Mouse (Mus musculus) intestine, postnatal 0 days (tissue): ENCODE data around the gene Optc. TPM values are rescaled to one million over a fixed set of nuclear protein-coding genes. Genes with fewer than 3 reads are reported as not detected.

Source experiments
- ATAC-seq: fragments of 200-750 bp; cut with Nextera tagmentation; 2 replicates; pipeline ENCODE4 v1.8.0; 2017; ENCODE audit warnings: mild to moderate bottlenecking, moderate TSS enrichment, moderate library complexity
- H3K27ac ChIP-seq: fragments of 300-500 bp; sonication (generic); 2 replicates; pipeline ENCODE4 v1.5.1; 2014; ENCODE audit warnings: mild to moderate bottlenecking, low read depth, low read length, moderate library complexity
- H3K27me3 ChIP-seq: fragments of 300-500 bp; sonication (generic); replicated peaks from 2 replicates; pipeline ENCODE4 v1.6.1; 2014; ENCODE audit warnings: low read length, mixed read lengths; ENCODE audit not compliant: control insufficient read depth, insufficient read depth
- H3K36me3 ChIP-seq: fragments of 300-500 bp; sonication (generic); 2 replicates; pipeline ENCODE4 v1.6.1; 2014; ENCODE audit warnings: mild to moderate bottlenecking, moderate library complexity; ENCODE audit not compliant: control insufficient read depth, insufficient read depth
- H3K4me1 ChIP-seq: fragments of 300-500 bp; sonication (generic); replicated peaks from 2 replicates; pipeline ENCODE4 v1.6.1; 2014; ENCODE audit warnings: antibody characterized with exemption, low read length, mixed read lengths; ENCODE audit not compliant: control insufficient read depth, insufficient read depth
- H3K4me2 ChIP-seq: fragments of 300-500 bp; sonication (generic); replicated peaks from 2 replicates; pipeline ENCODE4 v1.6.1; 2014; ENCODE audit warnings: low read depth, mild to moderate bottlenecking, moderate library complexity
- H3K4me3 ChIP-seq: fragments of 300-500 bp; sonication (generic); 2 replicates; pipeline ENCODE4 v1.5.1; 2014; ENCODE audit warnings: low read depth, low read length
- H3K9ac ChIP-seq: fragments of 300-500 bp; sonication (generic); 2 replicates; pipeline ENCODE4 v1.6.1; 2014; ENCODE audit warnings: mild to moderate bottlenecking, low read depth, low read length
- H3K9me3 ChIP-seq: fragments of 300-500 bp; sonication (generic); 2 replicates; pipeline ENCODE4 v1.6.1; 2016; ENCODE audit warnings: mixed run types; ENCODE audit not compliant: control insufficient read depth
- CTCF ChIP-seq: sonication (generic); IDR thresholded peaks from 2 replicates; pipeline ENCODE4 v1.5.1; 2016; ENCODE audit warnings: low read depth, mild to moderate bottlenecking, control low read depth, antibody characterized with exemption, moderate library complexity
- WGBS: fragments of 180-500 bp; shearing (Covaris S2); extraction: QIAGEN DNeasy Blood & Tissue Kit; methylation state at CpG from one replicate; pipeline ENCODE4 v1.1.7; 2014; 5-methylcytosine and 5-hydroxymethylcytosine counted together
- polyA plus RNA-seq: library from polyadenylated mRNA; unstranded; fragments of >200 nt; fragmentation: Nextera tagmentation; extraction: Ambion mirVana; gene quantifications from 2 replicates; pipeline ENCODE4 v1.2.1, GENCODE M21; 2015

The Optc gene
- polyA plus RNA-seq, 1 experiment from 2014 or later: 0.94 TPM

GRCm38 (mm10) chr1:133913018-133913417 is 5.2 kb upstream of the Optc start:
- H3K27me3 ChIP-seq: peaks cover 8% of the 10 kb centered on the region; the same call in 1 of the 2 replicates
- TF ChIP-seq CTCF: no peak
- H3K4me3 ChIP-seq: no peak overlapping the region
- no peaks in the 10 kb centered on the region for H3K9me3 ChIP-seq
- H3K4me1 ChIP-seq: peaks cover 10% of the 10 kb centered on the region; the same call in 1 of the 2 replicates
- no peak for ATAC-seq
- no peak overlapping the region for H3K4me2 ChIP-seq
- H3K36me3 ChIP-seq: no peaks in the 10 kb centered on the region
- H3K9ac ChIP-seq: no peak overlapping the region
- 62% methylated on average over 6 of the region's 6 CpGs for WGBS
- H3K27ac ChIP-seq: no peak overlapping the region

- no peaks in the 10 kb centered on the region for H3K36me3 ChIP-seq
- peak; percentile 97 for TF ChIP-seq CTCF
- peak; percentile 14; the same call in 1 of the 2 replicates for ATAC-seq
- no peak overlapping the region for H3K9ac ChIP-seq
- no peak overlapping the region for H3K4me3 ChIP-seq
- H3K4me1 ChIP-seq: peaks cover 8% of the 10 kb centered on the region; the same call in 1 of the 2 replicates
- peaks cover 11% of the 10 kb centered on the region for H3K27me3 ChIP-seq
- WGBS: 30% methylated on average over 4 of the region's 4 CpGs
- no peak overlapping the region for H3K4me2 ChIP-seq
- no peak overlapping the region for H3K27ac ChIP-seq
- no peaks in the 10 kb centered on the region for H3K9me3 ChIP-seq
These were observed 3.7 kb upstream of the Optc start for GRCm38 (mm10) chr1:133911456-133911855.

GRCm38 (mm10) chr1:133911008-133911407 is 3.2 kb upstream of the Optc start:
- no peak overlapping the region for H3K4me2 ChIP-seq
- H3K9me3 ChIP-seq: no peaks in the 10 kb centered on the region
- 0 out of 2 replicates have a peak, but pooled peaks cover 6% of the 10 kb centered on the region for H3K4me1 ChIP-seq
- no peak for ATAC-seq
- no peak overlapping the region for H3K4me3 ChIP-seq
- H3K9ac ChIP-seq: no peak overlapping the region
- no peaks in the 10 kb centered on the region for H3K36me3 ChIP-seq
- no peak for TF ChIP-seq CTCF
- 62% methylated on average over 4 of the region's 4 CpGs for WGBS
- H3K27ac ChIP-seq: no peak overlapping the region
- peaks cover 11% of the 10 kb centered on the region for H3K27me3 ChIP-seq

DNA sequence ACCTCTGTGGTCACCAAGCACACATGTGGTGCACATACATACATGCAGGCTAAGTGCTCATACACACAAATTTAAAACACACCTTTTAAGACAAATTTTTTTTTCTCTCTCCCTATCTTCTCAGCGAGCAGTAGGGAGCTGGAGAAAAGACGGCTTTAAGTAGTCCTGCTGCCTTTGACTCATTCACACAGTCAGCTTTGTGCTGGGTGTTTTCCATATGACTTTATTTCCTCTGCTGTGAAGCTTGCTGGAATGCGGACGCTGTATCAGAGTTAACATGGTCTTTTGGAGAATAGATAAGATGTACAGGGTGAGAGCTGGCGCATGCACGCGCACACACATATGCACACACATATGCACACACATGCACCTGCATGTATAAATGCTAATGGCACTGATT is 2.3 kb upstream of the Optc start:
- 89% methylated on average over 7 of the region's 7 CpGs for WGBS

DNA sequence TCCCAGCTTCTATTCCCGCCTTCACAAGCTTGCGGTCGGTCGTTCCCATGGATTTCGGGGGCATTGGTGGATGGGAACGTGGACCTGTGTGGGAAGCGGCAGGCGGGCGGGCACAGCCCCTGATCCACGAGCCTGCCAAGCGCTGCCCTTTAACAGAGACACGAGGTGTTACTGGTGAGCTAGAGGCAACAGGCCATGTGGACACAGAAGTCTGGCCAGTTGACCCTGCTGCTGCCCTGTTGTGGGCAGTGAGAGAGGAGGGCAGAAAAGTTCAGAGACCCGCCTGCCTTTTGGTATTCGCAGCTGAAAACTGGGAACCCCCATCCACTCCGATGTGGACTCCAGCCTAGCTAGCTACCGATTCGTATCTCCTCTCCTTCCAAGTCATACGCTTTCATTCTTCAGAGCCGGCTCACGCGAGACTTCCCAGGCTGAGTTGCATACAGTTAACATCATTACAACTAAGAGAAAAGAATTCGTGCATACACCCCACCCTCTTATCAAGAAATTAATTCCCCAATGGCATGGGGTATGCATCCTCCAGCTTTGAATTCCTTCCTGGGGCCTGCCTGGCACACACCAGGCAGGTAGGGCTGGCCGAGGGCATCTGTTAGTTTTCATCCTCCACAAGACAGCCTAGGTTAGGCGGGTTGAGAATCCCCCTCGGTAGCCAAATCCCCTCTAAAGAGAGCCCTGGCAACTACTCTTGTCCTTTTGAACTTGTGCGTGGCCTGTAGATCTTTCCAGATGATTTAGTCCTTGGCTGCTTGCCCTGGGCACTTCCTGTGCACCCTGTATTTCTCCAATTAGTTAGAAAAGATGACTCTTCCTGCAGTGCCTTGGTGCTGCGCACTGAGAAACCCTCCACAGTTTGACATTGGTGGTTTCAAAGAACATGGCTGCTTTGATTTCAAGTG is 1.1 kb upstream of the Optc start:
- peaks cover 11% of the 10 kb centered on the region for H3K27me3 ChIP-seq
- no peak for TF ChIP-seq CTCF
- peak overlapping the region; percentile 29 for H3K4me3 ChIP-seq
- no peaks in the 10 kb centered on the region for H3K36me3 ChIP-seq
- H3K9me3 ChIP-seq: no peaks in the 10 kb centered on the region
- H3K4me1 ChIP-seq: 0 out of 2 replicates have a peak, but pooled peaks cover 6% of the 10 kb centered on the region
- 13% methylated on average over 27 of the region's 27 CpGs for WGBS
- H3K4me2 ChIP-seq: peak overlapping the region; percentile 63
- no peak overlapping the region for H3K27ac ChIP-seq
- H3K9ac ChIP-seq: 0 out of 2 replicates have a peak overlapping the region, but pooled peaks have one; percentile 0
- no peak; the same call in 1 of the 2 replicates for ATAC-seq

More for the DNA sequence above, 2.3 kb upstream of the Optc start:
- H3K27ac ChIP-seq: no peak overlapping the region
- H3K36me3 ChIP-seq: no peaks in the 10 kb centered on the region
- H3K27me3 ChIP-seq: peaks cover 11% of the 10 kb centered on the region
- no peaks in the 10 kb centered on the region for H3K9me3 ChIP-seq
- no peak for ATAC-seq
- no peak overlapping the region for H3K9ac ChIP-seq
- no peak overlapping the region for H3K4me3 ChIP-seq
- TF ChIP-seq CTCF: no peak
- H3K4me2 ChIP-seq: no peak overlapping the region
- H3K4me1 ChIP-seq: 0 out of 2 replicates have a peak, but pooled peaks cover 6% of the 10 kb centered on the region

- WGBS: 52% methylated on average over 12 of the region's 12 CpGs
- no peak for TF ChIP-seq CTCF
These were observed 1.4 kb downstream of the Optc start for GRCm38 (mm10) chr1:133906420-133906819.

More at GRCm38 (mm10) chr1:133906420-133906819, 1.4 kb downstream of the Optc start:
- Histone ChIP-seq H3K4me1 (0 out of 2 replicates have a peak, but pooled peaks cover 6% of the 10 kb centered on the region), H3K27ac (no peak overlapping the region), H3K4me3 (no peak overlapping the region), H3K36me3 (no peaks in the 10 kb centered on the region), H3K9ac (no peak overlapping the region), H3K9me3 (no peaks in the 10 kb centered on the region), H3K27me3 (peaks cover 11% of the 10 kb centered on the region), H3K4me2 (no peak overlapping the region)
- ATAC-seq: no peak
